Mouse (Mus musculus) ES-E14 (cell line): ENCODE data around the gene Ikzf3. TPM values are rescaled to one million over a fixed set of nuclear protein-coding genes. Genes with fewer than 3 reads are reported as not detected.

Source experiments
- DNase-seq: peaks from one replicate; pipeline ENCODE4 v3.0.0-alpha.2; 2013; ENCODE audit warnings: low read depth, low spot score
- H3K27ac ChIP-seq: 2 replicates; pipeline ENCODE4 v1.5.1; 2012; ENCODE audit warnings: low read depth, mild to moderate bottlenecking, low read length, moderate library complexity, mixed read lengths; ENCODE audit not compliant: poor library complexity, insufficient read depth, severe bottlenecking
- H3K36me3 ChIP-seq: 2 replicates; pipeline ENCODE4 v1.6.1; 2012; ENCODE audit warnings: mild to moderate bottlenecking, low read length, moderate library complexity, mixed read lengths; ENCODE audit not compliant: control insufficient read depth, poor library complexity, insufficient read depth, severe bottlenecking
- H3K4me1 ChIP-seq, 2 experiments: fragments of 150-350 bp in 1 of 2; sonication (generic) in 1 of 2; 2 replicates each; pipeline ENCODE4 v1.6.1; 2012; ENCODE audit warnings: low read length in 2 of 2, mild to moderate bottlenecking in 1 of 2, mixed read lengths in 1 of 2; ENCODE audit not compliant: control insufficient read depth in 2 of 2, insufficient read depth in 2 of 2, poor library complexity in 1 of 2
- H3K4me3 ChIP-seq, 2 experiments: fragments of 150-350 bp in 1 of 2; sonication (generic) in 1 of 2; 2 replicates each; pipeline ENCODE4 v1.5.1; 2012; ENCODE audit warnings: low read length in 2 of 2, low read depth in 1 of 2, mild to moderate bottlenecking in 1 of 2, mixed read lengths in 1 of 2; ENCODE audit not compliant: insufficient read depth in 1 of 2, poor library complexity in 1 of 2, severe bottlenecking in 1 of 2
- H3K9ac ChIP-seq: 2 replicates; pipeline ENCODE4 v1.6.1; 2012; ENCODE audit warnings: low read depth, mild to moderate bottlenecking, low read length, mixed read lengths; ENCODE audit not compliant: poor library complexity, insufficient read depth, severe bottlenecking
- H3K9me3 ChIP-seq: fragments of 150-350 bp; sonication (generic); 2 replicates; pipeline ENCODE4 v1.6.1; 2012; ENCODE audit warnings: low read depth, mild to moderate bottlenecking, low read length; ENCODE audit not compliant: control insufficient read depth, insufficient read depth
- CHD2 ChIP-seq: IDR thresholded peaks from 2 replicates; pipeline ENCODE4 v1.6.1; 2014; ENCODE audit warnings: mild to moderate bottlenecking, low read depth, low read length, inconsistent platforms
- HCFC1 ChIP-seq: IDR thresholded peaks from 2 replicates; pipeline ENCODE4 v1.6.1; 2012; ENCODE audit warnings: low read length, inconsistent platforms, borderline replicate concordance; ENCODE audit not compliant: insufficient read depth
- MAFK ChIP-seq: IDR thresholded peaks from 2 replicates; pipeline ENCODE4 v1.6.1; 2014; ENCODE audit warnings: mild to moderate bottlenecking, low read depth, low read length, inconsistent platforms; ENCODE audit not compliant: insufficient read depth
- ZC3H11A ChIP-seq: IDR thresholded peaks from 2 replicates; pipeline ENCODE4 v1.6.1; 2012; ENCODE audit warnings: low read depth, mild to moderate bottlenecking, inconsistent platforms, low read length, borderline replicate concordance
- ZNF384 ChIP-seq: IDR thresholded peaks from 2 replicates; pipeline ENCODE4 v1.6.1; 2012; ENCODE audit warnings: low read depth, low read length, inconsistent platforms
- in situ Hi-C, 2 experiments: fragments of 600-800 bp; cut with MboI; formaldehyde crosslinking; loops; one replicate each; pipeline ENCODE4 v1.15.1; 2025; ENCODE audit warnings: low sequenced_read_pairs in 2 of 2, inconsistent platforms in 1 of 2; ENCODE audit not compliant: unreplicated experiment in 2 of 2
- total RNA-seq: library from RNA; depleted of rRNA; stranded (reverse); fragments of 300-350 nt; gene quantifications from 2 replicates; pipeline ENCODE4 v1.2.3, GENCODE M21; 2012

Ikzf3 gene
- total RNA-seq, 1 experiment: 0.58 TPM

DNA sequence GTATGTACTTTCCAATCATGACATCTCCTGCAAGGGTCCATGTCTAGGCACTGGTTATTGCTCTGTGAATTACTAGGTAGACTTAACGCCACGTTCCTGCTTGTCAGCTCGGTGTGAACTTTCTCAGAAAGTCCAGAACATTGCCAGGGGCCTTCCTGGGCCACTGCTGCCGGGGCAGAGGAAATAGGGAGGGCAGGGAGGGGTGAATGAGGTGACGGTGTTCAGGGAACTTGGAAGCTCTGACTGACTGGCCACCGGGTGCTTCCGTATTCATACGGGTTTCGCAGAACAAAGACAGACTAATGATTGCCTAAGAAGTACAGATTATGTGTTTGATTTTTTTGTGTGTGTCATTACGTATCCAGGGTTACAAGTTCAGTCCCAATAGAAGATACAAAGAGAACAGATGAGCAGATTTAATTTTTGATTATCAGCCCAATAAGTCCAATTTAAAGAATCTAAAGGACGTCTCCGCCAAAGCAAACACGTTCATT, 18.1 kb upstream of the Ikzf3 start:
- no peak overlapping the region for H3K4me3 ChIP-seq
- no peak for DNase-seq
- H3K36me3 ChIP-seq: no peaks in the 10 kb centered on the region
- in situ Hi-C loops: no loop called here
- H3K4me1 ChIP-seq: peaks cover 0 to 1% of the 10 kb centered on the region in 2 experiments; a peak in 1 of 4 replicates
- H3K9me3 ChIP-seq: no peaks in the 10 kb centered on the region
- H3K9ac ChIP-seq: no peak overlapping the region
- H3K27ac ChIP-seq: no peak overlapping the region
- TF ChIP-seq MAFK (no peak), ZNF384 (no peak), HCFC1 (no peak), CHD2 (no peak), ZC3H11A (no peak)

GRCm38 (mm10) chr11:98563025-98563424, 17.2 kb upstream of the Ikzf3 start:
- H3K4me3 ChIP-seq: no peak overlapping the region
- no peak for DNase-seq
- no peak for TF ChIP-seq ZC3H11A
- TF ChIP-seq CHD2: no peak
- TF ChIP-seq HCFC1: no peak
- no peak for TF ChIP-seq ZNF384
- TF ChIP-seq MAFK: no peak
- H3K27ac ChIP-seq: no peak overlapping the region
- no peak overlapping the region for H3K9ac ChIP-seq
- no peaks in the 10 kb centered on the region for H3K36me3 ChIP-seq
- in situ Hi-C loops: no loop called here
- no peaks in the 10 kb centered on the region for H3K4me1 ChIP-seq
- no peaks in the 10 kb centered on the region for H3K9me3 ChIP-seq

DNA sequence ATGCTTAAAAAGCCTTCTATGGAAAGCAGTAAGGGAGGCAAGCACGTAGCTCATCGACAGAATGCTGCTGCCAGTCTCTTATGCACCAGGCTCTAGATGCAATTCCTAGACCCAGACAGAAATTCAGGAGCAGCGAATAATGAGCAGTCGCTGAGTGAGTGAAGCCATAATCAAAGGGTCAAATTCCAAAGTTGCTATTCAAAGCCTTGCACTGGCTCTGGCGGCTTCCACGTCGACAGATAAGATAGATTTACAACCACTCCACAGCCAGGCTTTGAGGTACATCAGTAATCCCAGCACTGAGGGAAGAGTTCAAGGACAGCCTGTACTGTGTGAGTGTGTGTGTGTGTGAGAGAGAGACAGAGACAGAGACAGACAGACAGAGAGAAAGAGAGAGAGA, 15.1 kb upstream of the Ikzf3 start:
- no peaks in the 10 kb centered on the region for H3K36me3 ChIP-seq
- no peak for TF ChIP-seq HCFC1
- TF ChIP-seq ZC3H11A: no peak
- no peak for TF ChIP-seq ZNF384
- TF ChIP-seq MAFK: no peak
- TF ChIP-seq CHD2: no peak
- DNase-seq: no peak
- in situ Hi-C loops: no loop called here
- H3K4me3 ChIP-seq: no peak overlapping the region
- no peak overlapping the region for H3K9ac ChIP-seq
- H3K4me1 ChIP-seq: no peaks in the 10 kb centered on the region
- H3K27ac ChIP-seq: no peak overlapping the region
- no peaks in the 10 kb centered on the region for H3K9me3 ChIP-seq

- no peak overlapping the region for H3K27ac ChIP-seq
- no peak for DNase-seq
- in situ Hi-C loops: no loop called here
- no peak overlapping the region for H3K9ac ChIP-seq
- TF ChIP-seq MAFK (no peak), HCFC1 (no peak), ZC3H11A (no peak), ZNF384 (no peak), CHD2 (no peak)
- H3K9me3 ChIP-seq: no peaks in the 10 kb centered on the region
- no peak overlapping the region for H3K4me3 ChIP-seq
- H3K4me1 ChIP-seq: peaks cover 0 to 4% of the 10 kb centered on the region in 2 experiments; a peak in 1 of 4 replicates
- H3K36me3 ChIP-seq: no peaks in the 10 kb centered on the region
Observed at GRCm38 (mm10) chr11:98555124-98555700, 9.4 kb upstream of the Ikzf3 start.

DNA sequence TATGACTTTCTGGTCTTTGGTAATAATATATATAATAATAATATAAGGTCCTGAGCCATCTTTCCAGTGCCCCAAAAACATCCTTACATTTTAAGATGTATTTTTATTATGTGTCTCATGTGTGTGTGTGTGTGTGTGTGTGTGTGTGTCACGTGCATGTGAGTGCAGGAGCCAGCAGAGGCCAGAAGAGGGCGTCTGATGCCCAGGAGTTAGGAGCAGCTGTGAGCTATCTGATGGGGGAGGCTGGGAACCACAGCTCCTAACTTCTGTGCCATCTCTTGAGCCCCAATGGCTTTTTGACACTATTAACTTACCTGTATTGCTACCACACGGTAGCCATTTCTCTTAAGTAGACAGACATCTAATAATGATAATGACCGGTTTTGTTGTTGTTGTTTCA, 8.1 kb upstream of the Ikzf3 start:
- Histone ChIP-seq H3K4me1 (peaks cover 0 to 4% of the 10 kb centered on the region in 2 experiments; a peak in 1 of 4 replicates), H3K27ac (no peak overlapping the region), H3K9ac (no peak overlapping the region), H3K36me3 (no peaks in the 10 kb centered on the region), H3K4me3 (no peak overlapping the region), H3K9me3 (no peaks in the 10 kb centered on the region)
- in situ Hi-C loops: no loop called here
- TF ChIP-seq MAFK (no peak), CHD2 (no peak), ZC3H11A (no peak), HCFC1 (no peak), ZNF384 (no peak)
- DNase-seq: no peak
